Mouse (Mus musculus) right cerebral cortex, postnatal 25 days (tissue): ENCODE data around the gene Ndst2.

ENCODE experiments used
- DNase-seq: peaks from one replicate; pipeline ENCODE4 v3.0.0; 2022

The Ndst2 gene

GRCm38 (mm10) chr14:20695761-20696520 lies 38.4 kb downstream of the Ndst2 start:
- no peak for DNase-seq

DNA sequence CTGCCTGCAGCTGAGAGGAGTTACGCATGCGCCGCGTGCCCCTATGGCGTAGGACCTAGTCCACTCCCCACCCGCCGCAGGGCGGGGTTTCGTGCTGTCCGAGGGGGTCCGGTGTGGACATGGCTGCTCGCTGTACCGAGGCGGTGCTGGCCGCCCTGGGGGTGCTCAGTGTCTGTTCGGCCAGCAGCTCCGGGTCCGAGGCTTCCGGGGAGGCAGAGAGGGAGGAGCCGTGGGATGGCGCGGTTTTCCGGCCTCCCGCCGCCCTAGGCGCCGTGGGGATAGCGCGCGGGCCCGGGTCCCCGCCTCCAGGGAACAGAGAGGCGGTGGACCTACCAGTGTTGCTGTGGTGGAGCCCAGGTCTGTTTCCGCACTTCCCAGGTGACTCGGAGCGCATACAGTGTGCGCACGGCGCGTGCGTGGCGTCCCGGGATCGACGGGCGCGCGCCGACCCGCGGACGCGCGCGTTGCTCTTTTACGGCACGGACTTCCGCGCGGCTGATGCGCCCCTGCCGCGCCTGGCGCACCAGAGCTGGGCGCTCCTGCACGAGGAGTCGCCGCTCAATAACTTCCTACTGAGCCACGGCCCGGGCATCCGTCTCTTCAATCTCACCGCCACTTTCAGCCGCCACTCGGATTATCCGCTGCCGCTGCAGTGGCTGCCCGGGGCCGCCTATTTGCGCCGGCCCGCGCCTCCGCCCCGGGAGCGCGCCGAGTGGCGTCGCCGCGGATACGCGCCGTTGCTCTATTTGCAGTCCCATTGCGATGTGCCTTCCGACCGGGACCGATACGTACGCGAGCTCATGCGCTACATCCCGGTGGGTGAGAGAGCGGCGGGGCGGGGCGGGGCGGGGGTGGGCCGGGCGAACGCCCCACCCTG lies 39.2 kb downstream of the Ndst2 start, which contains the start of gene Fut11:
Gene Fut11, plus strand, starts transcription at position 85 of the 877 bp plus-strand sequence.
- peak; percentile 85 for DNase-seq

DNA sequence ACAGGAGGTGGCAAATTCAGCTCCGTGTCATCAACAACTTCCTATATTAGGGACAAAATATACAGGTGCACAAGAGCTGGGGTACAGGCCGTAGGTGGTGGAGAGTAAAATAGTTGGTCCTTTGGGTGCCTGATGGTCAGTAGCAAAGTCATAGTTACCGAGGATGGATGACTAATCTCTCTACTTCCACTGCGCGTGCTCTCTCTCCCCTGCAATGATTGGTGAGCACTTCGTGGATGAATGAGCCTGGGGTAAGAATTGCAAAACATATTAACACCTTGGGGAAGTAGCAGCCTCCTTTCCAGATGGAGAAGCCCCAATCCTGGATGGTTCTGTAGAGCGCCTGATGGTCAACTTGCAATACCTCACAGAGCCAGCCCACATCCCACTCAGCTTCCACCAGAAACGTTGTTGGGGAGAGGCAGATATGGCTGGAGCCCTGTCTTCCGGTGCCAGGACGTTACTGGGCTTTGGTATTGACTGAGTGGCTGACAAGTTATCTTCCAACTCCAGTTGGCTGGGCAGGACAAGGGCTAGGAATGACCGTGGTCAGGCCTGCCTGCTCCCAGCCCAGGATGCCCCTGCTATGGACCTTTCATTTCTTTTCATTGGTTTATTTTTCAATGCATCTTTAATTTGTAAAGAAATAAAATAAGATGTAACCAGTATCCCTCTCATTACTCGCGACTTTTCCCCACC lies 40.0 kb downstream of the Ndst2 start:
- no peak for DNase-seq

GRCm38 (mm10) chr14:20693589-20694101 lies 40.7 kb downstream of the Ndst2 start:
- no peak for DNase-seq

DNA sequence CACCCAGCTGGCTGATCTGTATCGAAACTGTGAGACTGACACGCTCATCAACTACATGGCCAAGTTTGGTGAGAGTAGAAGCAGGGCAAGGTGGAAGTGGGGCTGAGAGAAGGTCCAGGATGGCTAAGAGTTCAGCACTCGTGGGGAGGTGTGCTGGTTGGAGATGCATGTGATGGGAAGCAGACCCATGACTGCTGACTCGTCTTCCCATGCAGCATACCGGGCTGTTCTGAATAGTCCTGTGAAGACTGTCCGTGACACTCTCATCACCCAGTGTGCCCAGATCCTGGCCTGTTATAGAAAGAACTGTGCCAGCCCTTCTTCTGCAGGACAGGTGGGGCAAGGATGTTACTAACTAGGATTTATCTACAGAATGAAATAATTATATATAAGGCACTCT lies 42.6 kb downstream of the Ndst2 start:
- no peak for DNase-seq

DNA sequence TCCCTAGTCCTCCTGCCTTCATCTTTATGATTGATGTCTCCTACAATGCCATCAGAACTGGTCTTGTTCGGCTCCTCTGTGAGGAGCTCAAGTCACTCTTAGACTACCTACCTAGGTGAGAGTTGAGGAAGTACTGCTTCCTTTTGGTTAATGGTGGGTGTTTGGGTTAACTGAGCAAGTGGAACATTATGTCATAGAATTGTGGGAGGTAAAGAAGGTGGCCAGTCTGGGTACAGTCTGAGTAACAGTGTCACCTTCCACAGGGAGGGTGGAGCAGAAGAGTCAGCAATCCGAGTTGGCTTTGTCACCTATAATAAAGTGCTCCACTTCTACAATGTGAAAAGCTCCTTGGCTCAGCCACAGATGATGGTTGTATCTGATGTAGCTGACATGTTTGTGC lies 45.4 kb downstream of the Ndst2 start:
- no peak for DNase-seq

- no peak for DNase-seq
These were observed 47.8 kb downstream of the Ndst2 start for GRCm38 (mm10) chr14:20686576-20686975.

GRCm38 (mm10) chr14:20682498-20682897 lies 51.9 kb downstream of the Ndst2 start:
- DNase-seq = no peak

DNA sequence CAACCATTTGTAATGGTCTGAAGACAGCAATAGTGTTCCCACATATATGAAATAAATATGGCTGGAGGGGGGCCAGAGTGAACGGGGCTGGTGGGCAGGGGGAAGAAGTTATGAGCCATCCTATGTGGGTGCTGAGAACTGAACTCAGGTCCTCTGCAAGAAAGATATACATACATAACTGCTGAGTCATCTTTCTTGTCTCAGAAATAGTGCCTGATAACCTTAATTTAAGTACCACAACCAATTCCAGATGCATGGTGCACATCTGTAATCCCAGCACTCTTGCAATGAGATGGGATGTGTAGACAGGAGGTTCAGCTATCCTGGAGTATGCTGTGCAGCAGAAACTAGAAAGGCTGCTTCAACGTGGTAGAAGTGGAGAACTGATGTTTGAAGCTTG lies 52.6 kb downstream of the Ndst2 start:
- no peak for DNase-seq

- no peak for DNase-seq
These were observed 56.5 kb downstream of the Ndst2 start for GRCm38 (mm10) chr14:20677906-20678305.

- DNase-seq = peak; percentile 97
These were observed 60.1 kb downstream of the Ndst2 start, which contains the start of gene Sec24c for GRCm38 (mm10) chr14:20674064-20674833. Sec24c (plus strand) TSS chr14:20674308.

DNA sequence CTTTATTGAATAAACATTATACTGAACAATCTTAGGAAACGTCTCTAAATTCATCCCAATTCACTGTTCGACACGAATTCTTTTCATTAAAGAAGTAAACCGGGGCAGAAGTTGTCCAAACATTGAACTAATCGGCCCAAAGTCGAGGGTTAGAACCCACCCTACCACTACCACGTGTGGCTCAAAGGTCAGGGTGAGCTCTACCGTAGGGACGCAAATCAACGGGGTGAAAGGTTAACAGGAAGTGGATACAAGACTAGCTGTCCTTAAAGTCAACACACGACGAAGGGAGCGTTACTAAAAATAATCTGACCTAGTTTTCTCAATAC lies 60.7 kb downstream of the Ndst2 start:
- peak; percentile 31 for DNase-seq
